In genomic region chr4:151516998-151517799, GRCm38 (mm10) we compare ENCODE assay signal across 9 mouse cellular contexts.
A peak's percentile ranks its signal among the peaks of the same experiment; 100 is the strongest.
DNase-seq lines count a peak whose midpoint lies in the region; ATAC-seq lines count a peak whose summit lies in the region.
"Had no signal": no experiment of that assay in that cellular context is flagged by ENCODE, and none has a peak within 500 bp of the region (broad histone marks: within the 10 kb centered on the region; RNA-seq: fewer than 3 reads in every experiment).

No protein-coding gene starts in this region.

- 24% methylated on average over 11 of the region's 11 CpGs for WGBS in hindbrain, embryonic 13.5 days
- 43% methylated on average over 11 of the region's 11 CpGs for WGBS in hindbrain, embryonic 10.5 days
- 22% methylated on average over 11 of the region's 11 CpGs for WGBS in embryonic facial prominence, embryonic 12.5 days
- 17% methylated on average over 11 of the region's 11 CpGs for WGBS in hindbrain, embryonic 15.5 days
- WGBS in midbrain, embryonic 11.5 days, result 25% methylated on average over 11 of the region's 11 CpGs

- no peak overlapping the region; the same call in 1 of the 2 replicates for H3K9ac ChIP-seq in hindbrain, embryonic 13.5 days
- no peak overlapping the region for H3K9ac ChIP-seq in embryonic facial prominence, embryonic 12.5 days
- no peak overlapping the region for H3K9ac ChIP-seq in hindbrain, embryonic 15.5 days
- H3K9ac ChIP-seq in midbrain, embryonic 11.5 days (ENCODE audit: low read length), result no peak overlapping the region

- H3K27ac ChIP-seq in hindbrain, embryonic 13.5 days, result peak overlapping the region; percentile 77
- no peak overlapping the region for H3K27ac ChIP-seq in hindbrain, embryonic 10.5 days
- peak overlapping the region; percentile 78 for H3K27ac ChIP-seq in embryonic facial prominence, embryonic 12.5 days
- peak overlapping the region; percentile 71 for H3K27ac ChIP-seq in hindbrain, embryonic 15.5 days (replicated peaks)
- H3K27ac ChIP-seq in midbrain, embryonic 11.5 days (ENCODE audit: low read depth, low read length), result 0 out of 2 replicates have a peak overlapping the region, but pooled peaks have one; percentile 32

- no peak overlapping the region for H3K4me2 ChIP-seq in hindbrain, embryonic 13.5 days
- H3K4me2 ChIP-seq in embryonic facial prominence, embryonic 12.5 days (replicated peaks), result no peak overlapping the region
- H3K4me2 ChIP-seq in hindbrain, embryonic 15.5 days, result no peak overlapping the region
- H3K4me2 ChIP-seq in midbrain, embryonic 11.5 days, result no peak overlapping the region
- H3K4me2 ChIP-seq: liver, embryonic 11.5 days had no signal

- peak; percentile 57 for ATAC-seq in hindbrain, embryonic 13.5 days (ENCODE audit: low FRiP score)
- ATAC-seq in embryonic facial prominence, embryonic 12.5 days (ENCODE audit: insufficient number of reproducible peaks, insufficient read depth, low FRiP score, low TSS enrichment), result peak; percentile 59; the same call in 1 of the 2 replicates
- ATAC-seq in hindbrain, embryonic 15.5 days (ENCODE audit: low FRiP score, low read depth), result peak; percentile 32; the same call in 1 of the 2 replicates
- ATAC-seq in midbrain, embryonic 11.5 days (ENCODE audit: low FRiP score), result peak; percentile 72
- ATAC-seq in CD4-positive, CD25-positive, alpha-beta regulatory T cell, adult 4 months, result no peak

- H3K27me3 ChIP-seq in hindbrain, embryonic 13.5 days, result no peaks in the 10 kb centered on the region
- H3K27me3 ChIP-seq in hindbrain, embryonic 10.5 days (ENCODE audit: insufficient read depth, poor library complexity, severe bottlenecking), result no peaks in the 10 kb centered on the region
- H3K27me3 ChIP-seq in embryonic facial prominence, embryonic 12.5 days, result no peaks in the 10 kb centered on the region
- no peaks in the 10 kb centered on the region for H3K27me3 ChIP-seq in hindbrain, embryonic 15.5 days
- no peaks in the 10 kb centered on the region for H3K27me3 ChIP-seq in midbrain, embryonic 11.5 days (ENCODE audit: control insufficient read depth, insufficient read depth, low read length)

- no peaks in the 10 kb centered on the region for H3K36me3 ChIP-seq in hindbrain, embryonic 13.5 days
- H3K36me3 ChIP-seq in hindbrain, embryonic 10.5 days, result no peaks in the 10 kb centered on the region
- no peaks in the 10 kb centered on the region for H3K36me3 ChIP-seq in embryonic facial prominence, embryonic 12.5 days
- H3K36me3 ChIP-seq in hindbrain, embryonic 15.5 days, result no peaks in the 10 kb centered on the region
- H3K36me3 ChIP-seq in midbrain, embryonic 11.5 days (ENCODE audit: control insufficient read depth, insufficient read depth, low read length), result no peaks in the 10 kb centered on the region

- DNase-seq in hindbrain, embryonic 10.5 days (ENCODE audit: low spot score), result no peak
- peak; percentile 82 for DNase-seq in midbrain, embryonic 11.5 days (ENCODE audit: low spot score, missing footprints)
- DNase-seq in gastrocnemius, postnatal 25 days, result no peak
- DNase-seq in embryo, embryonic 10 days (ENCODE audit: low spot score), result no peak

- no peak overlapping the region for H3K4me3 ChIP-seq in hindbrain, embryonic 13.5 days
- no peak overlapping the region for H3K4me3 ChIP-seq in hindbrain, embryonic 10.5 days
- no peak overlapping the region for H3K4me3 ChIP-seq in embryonic facial prominence, embryonic 12.5 days
- H3K4me3 ChIP-seq in hindbrain, embryonic 15.5 days, result no peak overlapping the region
- H3K4me3 ChIP-seq in midbrain, embryonic 11.5 days (ENCODE audit: low read depth, low read length), result no peak overlapping the region

- H3K9me3 ChIP-seq in hindbrain, embryonic 13.5 days, result no peaks in the 10 kb centered on the region
- no peaks in the 10 kb centered on the region for H3K9me3 ChIP-seq in hindbrain, embryonic 10.5 days
- no peaks in the 10 kb centered on the region for H3K9me3 ChIP-seq in embryonic facial prominence, embryonic 12.5 days
- H3K9me3 ChIP-seq in hindbrain, embryonic 15.5 days, result no peaks in the 10 kb centered on the region
- no peaks in the 10 kb centered on the region for H3K9me3 ChIP-seq in midbrain, embryonic 11.5 days (ENCODE audit: control insufficient read depth, low read length)

- H3K4me1 ChIP-seq in hindbrain, embryonic 13.5 days (replicated peaks), result peaks cover 30% of the 10 kb centered on the region
- H3K4me1 ChIP-seq in hindbrain, embryonic 10.5 days (replicated peaks), result peaks cover 15% of the 10 kb centered on the region
- peaks cover 16% of the 10 kb centered on the region for H3K4me1 ChIP-seq in embryonic facial prominence, embryonic 12.5 days
- H3K4me1 ChIP-seq in hindbrain, embryonic 15.5 days (replicated peaks), result peaks cover 20% of the 10 kb centered on the region
- H3K4me1 ChIP-seq in midbrain, embryonic 11.5 days (ENCODE audit: control insufficient read depth, insufficient read depth, low read length), result peaks cover 6% of the 10 kb centered on the region
